Mouse (Mus musculus) lung, embryonic 16.5 days (tissue): ENCODE results near the gene Ang. TPM values are rescaled to one million over a fixed set of nuclear protein-coding genes. Genes with fewer than 3 reads are reported as not detected.

Source experiments
- ATAC-seq: fragments of 200-750 bp; cut with Nextera tagmentation; 2 replicates; pipeline ENCODE4 v1.8.0; 2017; ENCODE audit warnings: low read depth, mild to moderate bottlenecking, moderate library complexity
- H3K27ac ChIP-seq: fragments of 300-500 bp; sonication (generic); 2 replicates; pipeline ENCODE4 v1.5.1; 2014; ENCODE audit warnings: mild to moderate bottlenecking, control low read depth, low read length
- H3K27me3 ChIP-seq: fragments of 300-500 bp; sonication (generic); 2 replicates; pipeline ENCODE4 v1.6.1; 2014; ENCODE audit warnings: low read depth, low read length, mixed read lengths; ENCODE audit not compliant: control insufficient read depth, insufficient read depth
- H3K36me3 ChIP-seq: fragments of 300-500 bp; sonication (generic); 2 replicates; pipeline ENCODE4 v1.6.1; 2014; ENCODE audit warnings: low read length; ENCODE audit not compliant: control insufficient read depth, insufficient read depth
- H3K4me1 ChIP-seq: fragments of 300-500 bp; sonication (generic); replicated peaks from 2 replicates; pipeline ENCODE4 v1.6.1; 2014; ENCODE audit warnings: low read length, mixed read lengths; ENCODE audit not compliant: control insufficient read depth, insufficient read depth
- H3K4me2 ChIP-seq: fragments of 300-500 bp; sonication (generic); 2 replicates; pipeline ENCODE4 v1.6.1; 2014; ENCODE audit warnings: low read depth, low read length, control low read depth
- H3K4me3 ChIP-seq: fragments of 300-500 bp; sonication (generic); 2 replicates; pipeline ENCODE4 v1.5.1; 2014; ENCODE audit warnings: mild to moderate bottlenecking, low read length, control low read depth
- H3K9ac ChIP-seq: fragments of 300-500 bp; sonication (generic); 2 replicates; pipeline ENCODE4 v1.6.1; 2014; ENCODE audit warnings: low read length, control low read depth
- H3K9me3 ChIP-seq: fragments of 300-500 bp; sonication (generic); 2 replicates; pipeline ENCODE4 v1.6.1; 2016; ENCODE audit warnings: low read length; ENCODE audit not compliant: control insufficient read depth
- WGBS: fragments of 180-500 bp; shearing (Covaris S2); extraction: QIAGEN DNeasy Blood & Tissue Kit; methylation state at CpG from one replicate; pipeline ENCODE4 v1.1.7; 2014; 5-methylcytosine and 5-hydroxymethylcytosine counted together
- polyA plus RNA-seq: library from polyadenylated mRNA; unstranded; fragments of >200 nt; fragmentation: Nextera tagmentation; extraction: Ambion mirVana; gene quantifications from 2 replicates; pipeline ENCODE4 v1.2.1, GENCODE M21; 2015

Gene Ang
- 6.3 and 8.7 TPM in 2 replicates for polyA plus RNA-seq

DNA sequence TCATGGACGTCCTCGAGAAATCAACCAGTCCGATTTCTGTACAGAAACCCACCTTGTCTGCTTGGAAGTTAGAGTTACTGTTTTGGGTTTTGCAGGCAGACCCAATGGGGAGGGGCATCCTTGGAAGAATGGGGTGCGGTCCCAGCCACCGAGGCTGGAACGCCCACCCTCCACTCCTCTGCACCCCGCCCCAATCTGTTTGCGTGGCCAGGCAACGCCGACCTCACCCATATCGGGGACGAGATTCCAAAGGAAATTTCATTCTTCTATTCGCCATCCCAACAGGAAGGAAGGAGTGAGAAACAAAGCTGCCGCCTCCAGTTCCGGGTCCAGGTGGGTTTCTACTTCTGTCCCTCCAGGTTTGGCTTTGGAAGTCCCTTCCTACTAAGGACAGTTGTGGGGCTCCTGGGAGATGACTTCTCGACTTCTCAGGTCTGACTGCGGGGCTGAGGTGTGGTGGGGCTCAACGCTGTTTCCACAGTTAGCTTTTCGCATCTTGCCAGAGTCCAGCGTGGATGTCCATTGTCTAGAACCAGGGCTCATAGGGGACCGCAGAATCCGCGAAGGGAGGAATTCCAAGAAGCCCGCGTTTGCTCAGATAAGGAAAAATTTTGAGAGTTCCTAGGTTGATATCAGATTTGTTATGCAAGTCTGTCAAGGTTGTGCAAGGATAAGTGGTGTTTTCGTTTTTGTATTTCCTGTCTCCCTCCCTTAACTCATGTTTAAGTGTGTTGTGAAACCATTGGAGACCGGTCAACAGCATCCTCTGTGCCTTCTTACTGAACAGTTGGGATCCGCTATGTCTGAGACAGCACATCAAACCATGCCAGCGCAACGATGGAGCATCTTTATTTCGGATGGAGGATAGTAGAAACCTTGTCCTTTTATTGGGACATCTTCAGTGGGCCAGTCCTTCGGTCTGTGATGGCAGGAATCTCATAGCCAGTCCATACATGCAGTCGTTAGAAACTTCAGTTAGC lies at the start of gene Ang, which contains the start of gene Rnase4:
Gene Ang, plus strand, starts transcription at position 230 of the 980 bp plus-strand sequence.
Gene Rnase4, plus strand, starts transcription at position 157 of the 980 bp plus-strand sequence.
- no peaks in the 10 kb centered on the region for H3K9me3 ChIP-seq
- H3K27me3 ChIP-seq = no peaks in the 10 kb centered on the region
- peak within 1 kb of the TSS; percentile 90 for H3K27ac ChIP-seq
- WGBS = 5% methylated on average over 33 of the region's 33 CpGs
- H3K4me1 ChIP-seq = peaks cover 19% of the 10 kb centered on the region
- peak within 1 kb of the TSS; percentile 83 for H3K4me3 ChIP-seq
- no peaks in the 10 kb centered on the region for H3K36me3 ChIP-seq
- H3K4me2 ChIP-seq = peak within 1 kb of the TSS; percentile 84
- H3K9ac ChIP-seq = peak within 1 kb of the TSS; percentile 59
- ATAC-seq = peak; percentile 39; the same call in 1 of the 2 replicates

DNA sequence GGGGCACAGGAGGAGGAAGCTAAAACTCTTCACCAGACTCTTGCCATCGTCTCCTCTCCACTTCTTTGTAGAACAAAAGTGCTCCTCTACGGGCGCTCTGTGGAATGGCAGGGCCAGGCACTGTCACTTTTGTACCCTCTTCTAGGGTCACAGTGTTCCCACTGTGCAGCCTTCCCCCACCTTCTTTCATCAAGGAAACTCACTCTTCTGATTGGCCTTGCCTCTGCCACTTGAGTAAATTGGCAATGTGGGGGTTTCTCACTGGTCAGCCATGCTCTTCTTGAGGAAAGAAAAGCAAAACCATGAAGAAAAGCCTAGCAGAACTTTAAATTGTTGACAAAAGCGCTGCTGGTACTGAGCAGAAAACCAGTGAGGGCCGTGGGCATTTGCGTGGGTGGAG lies 49.2 kb upstream of the Ang start, which contains the start of gene Rnase9:
Gene Rnase9, minus strand, starts transcription at position 101 of the 400 bp plus-strand sequence.
- ATAC-seq = no peak
- Histone ChIP-seq H3K36me3 (no peaks in the 10 kb centered on the region), H3K27ac (no peak within 1 kb of the TSS), H3K4me1 (no peaks in the 10 kb centered on the region), H3K4me3 (no peak within 1 kb of the TSS), H3K9me3 (no peaks in the 10 kb centered on the region), H3K27me3 (no peaks in the 10 kb centered on the region), H3K4me2 (no peak within 1 kb of the TSS), H3K9ac (no peak within 1 kb of the TSS)
- 80% methylated on average over 6 of the region's 6 CpGs for WGBS

DNA sequence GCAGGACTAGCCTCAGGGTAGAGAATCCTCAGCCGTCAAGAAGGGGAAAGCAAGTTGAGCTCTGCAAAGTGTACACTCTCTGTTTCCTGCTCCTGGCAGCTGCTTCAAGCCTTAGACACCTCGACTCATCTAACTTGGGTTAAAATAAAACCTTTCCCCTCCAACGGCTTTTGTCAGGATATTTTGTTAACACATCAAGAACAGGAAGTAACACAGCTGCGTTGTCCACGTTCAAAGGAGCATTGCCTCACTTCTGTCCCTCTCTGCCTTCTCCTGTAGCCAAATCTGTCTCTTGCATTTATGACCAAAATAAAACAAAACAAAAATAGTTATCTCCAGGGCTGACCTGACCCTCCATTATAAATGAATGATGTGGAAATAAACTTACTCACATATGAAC lies 43.1 kb upstream of the Ang start:
- ATAC-seq = peak; percentile 69
- H3K9me3 ChIP-seq = no peaks in the 10 kb centered on the region

DNA sequence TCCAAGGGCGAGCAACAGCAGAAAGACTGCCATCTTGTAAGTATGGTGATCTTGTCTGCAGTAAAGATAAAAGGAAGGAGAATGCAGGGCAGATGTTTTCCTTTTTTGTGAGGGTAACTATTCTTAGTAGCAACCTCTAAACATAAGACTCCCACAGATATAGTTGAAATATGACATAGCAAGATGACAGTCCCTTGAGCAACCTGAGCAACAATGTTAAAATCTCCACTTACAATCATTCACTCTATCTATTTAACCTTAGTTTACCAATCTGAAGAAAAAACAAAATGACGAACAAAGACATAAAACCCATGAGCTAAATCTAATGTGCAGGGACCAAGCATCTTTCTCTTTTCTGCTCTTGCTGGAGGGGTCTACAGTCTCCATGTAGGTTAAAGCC lies 40.9 kb upstream of the Ang start, which contains the start of gene Rnase11:
Gene Rnase11, minus strand, starts transcription at position 101 of the 400 bp plus-strand sequence.
- Histone ChIP-seq H3K36me3 (no peaks in the 10 kb centered on the region), H3K4me2 (no peak within 1 kb of the TSS), H3K27ac (no peak within 1 kb of the TSS), H3K9me3 (no peaks in the 10 kb centered on the region), H3K4me1 (peaks cover 5% of the 10 kb centered on the region), H3K27me3 (no peaks in the 10 kb centered on the region), H3K4me3 (no peak within 1 kb of the TSS), H3K9ac (no peak within 1 kb of the TSS)
- no peak for ATAC-seq
- WGBS = 74% methylated on average over 2 of the region's 2 CpGs

More for the DNA sequence above, 43.1 kb upstream of the Ang start:
- no peak overlapping the region for H3K9ac ChIP-seq
- no peaks in the 10 kb centered on the region for H3K36me3 ChIP-seq
- 18% methylated on average over 5 of the region's 5 CpGs for WGBS
- H3K4me2 ChIP-seq = no peak overlapping the region
- H3K27ac ChIP-seq = no peak overlapping the region
- H3K4me3 ChIP-seq = no peak overlapping the region
- peaks cover 3% of the 10 kb centered on the region for H3K4me1 ChIP-seq
- no peaks in the 10 kb centered on the region for H3K27me3 ChIP-seq

DNA sequence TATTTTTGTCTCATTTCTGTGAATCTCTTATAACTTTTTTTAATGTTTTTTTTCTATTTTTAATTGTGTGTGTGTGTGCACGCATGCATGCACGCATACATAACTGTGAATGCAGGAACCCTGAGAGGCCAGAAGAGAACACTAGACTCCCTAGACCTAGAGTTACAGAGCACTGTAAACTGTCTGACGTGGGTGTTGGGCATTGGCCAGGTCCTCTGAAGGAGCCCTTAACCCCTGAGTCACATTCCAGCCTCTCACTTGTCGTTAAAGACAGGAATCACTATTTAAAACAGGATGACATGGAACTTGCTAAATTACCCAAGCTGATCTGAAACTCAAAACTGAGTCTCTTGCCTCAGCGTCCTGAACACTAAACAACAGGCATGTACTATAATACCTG lies 39.0 kb upstream of the Ang start:
- H3K27me3 ChIP-seq = no peaks in the 10 kb centered on the region
- WGBS = 45% methylated on average over 5 of the region's 5 CpGs
- H3K36me3 ChIP-seq = no peaks in the 10 kb centered on the region
- peaks cover 5% of the 10 kb centered on the region for H3K4me1 ChIP-seq
- no peak overlapping the region for H3K27ac ChIP-seq
- H3K9me3 ChIP-seq = no peaks in the 10 kb centered on the region
- no peak overlapping the region for H3K9ac ChIP-seq
- H3K4me2 ChIP-seq = no peak overlapping the region
- ATAC-seq = no peak
- no peak overlapping the region for H3K4me3 ChIP-seq

DNA sequence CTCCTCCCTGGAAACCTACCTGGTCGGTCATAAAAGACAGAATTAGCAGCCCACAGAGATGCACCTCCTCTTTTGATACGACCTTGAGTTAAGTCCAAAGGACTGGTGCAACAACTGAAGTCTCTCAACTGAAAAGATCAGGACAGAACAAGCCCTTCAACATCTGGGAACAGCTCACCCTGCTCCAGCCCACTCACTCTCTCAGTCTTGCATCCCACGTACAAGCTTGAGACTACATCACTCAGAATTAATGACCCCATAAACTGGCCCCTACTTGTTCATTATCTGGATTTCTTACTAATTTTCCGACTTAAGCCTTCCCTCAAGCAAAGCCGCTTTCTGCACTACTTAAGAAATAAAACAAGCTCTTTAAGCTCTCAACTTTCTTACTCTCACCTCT lies 37.8 kb upstream of the Ang start:
- H3K9ac ChIP-seq = no peak overlapping the region
- no peaks in the 10 kb centered on the region for H3K36me3 ChIP-seq
- no peak overlapping the region for H3K4me2 ChIP-seq
- no peak overlapping the region for H3K27ac ChIP-seq
- WGBS = 62% methylated on average over 5 of the region's 5 CpGs
- H3K27me3 ChIP-seq = no peaks in the 10 kb centered on the region
- H3K9me3 ChIP-seq = no peaks in the 10 kb centered on the region
- H3K4me1 ChIP-seq = peaks cover 2% of the 10 kb centered on the region
- no peak for ATAC-seq
- no peak overlapping the region for H3K4me3 ChIP-seq

DNA sequence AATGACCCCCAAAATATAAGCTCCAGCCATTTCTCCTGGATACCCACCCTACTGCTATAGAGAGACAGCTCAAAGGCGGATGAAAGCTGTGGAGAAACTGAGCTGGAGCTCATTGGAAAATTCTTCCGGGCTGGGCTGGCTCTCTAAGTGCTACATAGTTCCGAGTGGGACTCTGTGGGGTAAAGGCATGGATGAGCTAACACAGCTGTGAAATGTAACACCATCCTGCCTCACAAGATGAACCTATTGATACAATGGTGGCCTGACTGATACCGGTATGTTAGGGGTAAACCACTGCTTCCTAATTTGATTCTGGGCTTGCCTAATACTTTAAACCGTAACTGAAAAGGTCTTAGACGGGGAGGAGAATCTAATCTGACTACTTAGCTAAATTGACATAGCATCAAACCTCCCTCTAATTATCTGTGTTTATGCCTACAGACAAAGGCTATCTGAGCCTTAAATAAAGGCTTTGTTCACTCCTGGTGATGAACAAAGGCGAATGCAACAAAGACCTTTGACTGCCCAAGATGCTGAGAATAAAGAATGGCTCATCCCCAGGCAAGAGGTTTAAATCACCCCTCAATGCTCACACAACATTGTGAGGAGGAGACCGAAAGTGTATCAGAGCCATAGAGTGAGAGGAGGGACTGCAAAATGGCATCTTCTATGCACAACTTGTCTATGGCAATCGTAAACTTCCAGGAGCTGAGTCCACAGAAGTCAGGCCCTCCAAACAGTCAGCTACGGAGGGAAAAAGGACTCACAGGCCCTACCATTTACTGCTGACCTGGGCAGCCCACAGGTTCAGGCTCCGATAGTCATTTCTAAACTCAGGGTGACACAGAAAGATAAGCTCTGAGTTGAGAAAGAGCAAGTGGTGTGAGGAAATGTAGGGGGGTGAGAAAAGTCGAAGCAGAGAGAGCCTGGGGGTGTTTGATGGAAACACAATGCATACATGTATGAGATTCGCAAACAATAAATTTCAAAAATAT lies 36.4 kb upstream of the Ang start:
- H3K4me1 ChIP-seq = peaks cover 2% of the 10 kb centered on the region
- H3K4me3 ChIP-seq = no peak overlapping the region
- no peaks in the 10 kb centered on the region for H3K9me3 ChIP-seq
- no peak overlapping the region for H3K9ac ChIP-seq
- no peak overlapping the region for H3K27ac ChIP-seq
- no peak for ATAC-seq
- H3K36me3 ChIP-seq = no peaks in the 10 kb centered on the region
- WGBS = 66% methylated on average over 13 of the region's 13 CpGs
- H3K27me3 ChIP-seq = no peaks in the 10 kb centered on the region
- no peak overlapping the region for H3K4me2 ChIP-seq

DNA sequence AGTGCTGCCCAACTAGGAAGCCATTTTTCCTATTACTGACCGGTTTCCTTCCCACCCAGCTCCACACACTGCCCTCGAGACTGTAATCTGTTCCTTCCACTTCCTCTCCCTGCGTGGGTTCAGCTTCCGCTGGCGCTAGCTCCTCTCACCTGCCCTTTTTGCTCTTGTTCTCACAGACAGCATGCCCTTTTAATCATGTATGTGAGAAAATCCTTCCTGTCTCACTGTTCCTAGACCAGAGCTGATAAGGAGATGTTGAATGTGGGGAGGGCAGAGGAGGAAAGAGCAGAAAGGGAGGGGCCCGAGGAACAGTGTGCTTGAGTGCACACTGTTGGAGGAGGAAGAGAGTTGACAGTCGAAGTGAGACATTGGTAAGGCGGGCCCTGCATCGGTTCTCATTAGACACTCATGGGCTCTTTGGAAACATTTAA lies 33.5 kb upstream of the Ang start, which contains the start of gene Rnase12:
Gene Rnase12, minus strand, starts transcription at position 261 of the 431 bp plus-strand sequence.
- no peak within 1 kb of the TSS for H3K4me3 ChIP-seq
- peak within 1 kb of the TSS; percentile 0; the same call in 1 of the 2 replicates for H3K4me2 ChIP-seq
- no peak within 1 kb of the TSS for H3K9ac ChIP-seq
- no peak for ATAC-seq
- no peaks in the 10 kb centered on the region for H3K9me3 ChIP-seq
- WGBS = 35% methylated on average over 9 of the region's 9 CpGs
- no peaks in the 10 kb centered on the region for H3K27me3 ChIP-seq
- H3K36me3 ChIP-seq = no peaks in the 10 kb centered on the region
- H3K27ac ChIP-seq = no peak within 1 kb of the TSS
- peaks cover 2% of the 10 kb centered on the region; the same call in 1 of the 2 replicates for H3K4me1 ChIP-seq
